Mouse (Mus musculus) bone marrow, adult 2 months (tissue): Measurements from ENCODE around the gene Tyw5. TPM values are rescaled to one million over a fixed set of nuclear protein-coding genes. Genes with fewer than 3 reads are reported as not detected.

Experiments used
- H3K27ac ChIP-seq: fragments of 200-500 bp; 2 replicates; pipeline ENCODE4 v1.5.1; 2012; ENCODE audit warnings: low read depth, mild to moderate bottlenecking, control low read depth, inconsistent platforms, low read length; ENCODE audit not compliant: control insufficient read depth, poor library complexity, insufficient read depth
- H3K4me1 ChIP-seq: fragments of 200-500 bp; 2 replicates; pipeline ENCODE4 v1.6.1; 2011; ENCODE audit warnings: low read length; ENCODE audit not compliant: control insufficient read depth, insufficient read depth
- H3K4me3 ChIP-seq: fragments of 200-500 bp; replicated peaks from 2 replicates; pipeline ENCODE3; 2011; ENCODE audit warnings: mild to moderate bottlenecking, low read depth, low read length, control low read depth; ENCODE audit not compliant: control insufficient read depth
- CTCF ChIP-seq: fragments of 200-500 bp; IDR thresholded peaks from 2 replicates; pipeline ENCODE4 v1.5.1; 2011; ENCODE audit warnings: low read length, control low read depth; ENCODE audit not compliant: control insufficient read depth, insufficient read depth
- POLR2A ChIP-seq: fragments of 200-500 bp; IDR thresholded peaks from 2 replicates; pipeline ENCODE4 v1.6.1; 2011; ENCODE audit warnings: low read depth, mild to moderate bottlenecking, control low read depth, low read length, borderline replicate concordance; ENCODE audit not compliant: control insufficient read depth
- WGBS: fragments of 180-500 bp; shearing (Covaris S2); methylation state at CpG from one replicate; pipeline ENCODE4 v1.1.7; 2018; 5-methylcytosine and 5-hydroxymethylcytosine counted together
- polyA plus RNA-seq: library from polyadenylated mRNA; stranded (reverse); fragments of >200 nt; gene quantifications from 2 replicates; pipeline ENCODE4 v1.2.4, GENCODE M21; 2011; ENCODE audit warnings: low replicate concordance; ENCODE audit not compliant: missing spikeins, insufficient read depth, insufficient read length

The Tyw5 gene
- polyA plus RNA-seq, 1 experiment: 5.6 TPM

GRCm38 (mm10) chr1:57429786-57430483 is 23.0 kb upstream of the Tyw5 start:
- Histone ChIP-seq H3K27ac (no peak overlapping the region), H3K4me3 (no peak overlapping the region), H3K4me1 (no peaks in the 10 kb centered on the region; the same call in 1 of the 2 replicates)
- TF ChIP-seq CTCF: no peak
- no peak for TF ChIP-seq POLR2A
- 3% methylated on average over 12 of the region's 12 CpGs for WGBS

- Histone ChIP-seq H3K27ac (no peak overlapping the region), H3K4me3 (no peak overlapping the region), H3K4me1 (no peaks in the 10 kb centered on the region; the same call in 1 of the 2 replicates)
- 55% methylated on average over 16 of the region's 16 CpGs for WGBS
- TF ChIP-seq POLR2A (no peak), CTCF (peak; percentile 49)
Measured at GRCm38 (mm10) chr1:57428368-57429308, 21.7 kb upstream of the Tyw5 start.

- no peak overlapping the region for H3K4me3 ChIP-seq
- TF ChIP-seq POLR2A (no peak), CTCF (no peak)
- 12% methylated on average over 1 of the region's 1 CpGs for WGBS
- H3K4me1 ChIP-seq: no peaks in the 10 kb centered on the region; the same call in 1 of the 2 replicates
- H3K27ac ChIP-seq: no peak overlapping the region
Measured at GRCm38 (mm10) chr1:57423696-57424095, 16.8 kb upstream of the Tyw5 start.

GRCm38 (mm10) chr1:57413397-57413796 is 6.5 kb upstream of the Tyw5 start:
- Histone ChIP-seq H3K4me1 (no peaks in the 10 kb centered on the region), H3K4me3 (no peak overlapping the region), H3K27ac (no peak overlapping the region)
- 75% methylated on average over 2 of the region's 2 CpGs for WGBS
- TF ChIP-seq CTCF (no peak), POLR2A (no peak)

- H3K4me1 ChIP-seq: peaks cover 1% of the 10 kb centered on the region; the same call in 1 of the 2 replicates
- no peak overlapping the region for H3K27ac ChIP-seq
- TF ChIP-seq POLR2A (no peak), CTCF (no peak)
- no peak overlapping the region for H3K4me3 ChIP-seq
- 73% methylated on average over 2 of the region's 2 CpGs for WGBS
Measured at GRCm38 (mm10) chr1:57408994-57409393, 2.1 kb upstream of the Tyw5 start.

DNA sequence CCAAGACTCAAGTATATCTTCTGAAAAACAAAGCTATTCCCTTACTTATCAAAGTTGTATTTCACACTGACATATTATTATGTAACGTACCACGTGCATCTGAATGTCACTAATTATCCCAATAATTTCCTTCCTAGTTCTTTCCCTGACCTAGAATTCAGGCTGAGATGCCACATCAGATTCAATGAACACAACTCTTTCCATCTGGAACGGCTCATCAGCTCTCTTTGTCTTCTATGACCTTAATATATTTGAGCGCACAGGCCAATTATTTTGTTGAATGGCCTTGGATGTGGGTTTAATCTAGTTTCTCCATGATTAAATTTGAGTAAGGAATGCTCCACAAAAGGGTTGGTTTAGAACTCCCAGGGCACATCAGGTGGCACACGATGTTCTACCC is 4.8 kb downstream of the Tyw5 start:
- Histone ChIP-seq H3K27ac (no peak overlapping the region), H3K4me1 (0 out of 2 replicates have a peak, but pooled peaks cover 1% of the 10 kb centered on the region), H3K4me3 (no peak overlapping the region)
- 82% methylated on average over 5 of the region's 5 CpGs for WGBS
- no peak for TF ChIP-seq POLR2A
- no peak for TF ChIP-seq CTCF

GRCm38 (mm10) chr1:57400877-57401276 is 6.0 kb downstream of the Tyw5 start:
- WGBS: 90% methylated on average over 2 of the region's 2 CpGs
- TF ChIP-seq CTCF (no peak), POLR2A (no peak)
- 0 out of 2 replicates have a peak, but pooled peaks cover 1% of the 10 kb centered on the region for H3K4me1 ChIP-seq
- no peak overlapping the region for H3K27ac ChIP-seq
- H3K4me3 ChIP-seq: no peak overlapping the region

- Histone ChIP-seq H3K27ac (no peak overlapping the region), H3K4me1 (0 out of 2 replicates have a peak, but pooled peaks cover 1% of the 10 kb centered on the region), H3K4me3 (no peak overlapping the region)
- WGBS: 90% methylated on average over 2 of the region's 2 CpGs
- TF ChIP-seq POLR2A: no peak
Measured at GRCm38 (mm10) chr1:57400321-57400720, 6.6 kb downstream of the Tyw5 start.
